Mouse (Mus musculus) embryonic facial prominence, embryonic 14.5 days (tissue): ENCODE measurements around the gene Ces1e. TPM values are rescaled to one million over a fixed set of nuclear protein-coding genes. Genes with fewer than 3 reads are reported as not detected.
"Not testable (repeated sequence)": the region's sequence is repeated elsewhere in the genome, so short reads cannot be mapped to it uniquely, and the experiment has no call there.

Experiments
- ATAC-seq: fragments of 200-750 bp; cut with Nextera tagmentation; 2 replicates; pipeline ENCODE4 v1.8.0; 2017; ENCODE audit warnings: low read depth, moderate number of reproducible peaks, moderate TSS enrichment
- DNase-seq: peaks from one replicate; pipeline ENCODE4 v3.0.0-alpha.2; 2015; ENCODE audit warnings: low spot score
- H3K27ac ChIP-seq: fragments of 300-500 bp; sonication (generic); replicated peaks from 2 replicates; pipeline ENCODE4 v1.5.1; 2014; ENCODE audit warnings: low read depth, mild to moderate bottlenecking, low read length, moderate library complexity
- H3K27me3 ChIP-seq: fragments of 300-500 bp; sonication (generic); replicated peaks from 2 replicates; pipeline ENCODE4 v1.6.1; 2014; ENCODE audit warnings: low read length; ENCODE audit not compliant: control insufficient read depth, insufficient read depth
- H3K36me3 ChIP-seq: fragments of 300-500 bp; sonication (generic); 2 replicates; pipeline ENCODE4 v1.6.1; 2014; ENCODE audit warnings: low read length, mixed read lengths; ENCODE audit not compliant: control insufficient read depth, insufficient read depth
- H3K4me1 ChIP-seq: fragments of 300-500 bp; sonication (generic); 2 replicates; pipeline ENCODE4 v1.6.1; 2014; ENCODE audit warnings: antibody characterized with exemption, low read length; ENCODE audit not compliant: control insufficient read depth, insufficient read depth
- H3K4me2 ChIP-seq: fragments of 300-500 bp; sonication (generic); 2 replicates; pipeline ENCODE4 v1.6.1; 2014; ENCODE audit warnings: low read depth, mild to moderate bottlenecking, low read length, moderate library complexity, mixed read lengths
- H3K4me3 ChIP-seq: fragments of 300-500 bp; sonication (generic); 2 replicates; pipeline ENCODE4 v1.5.1; 2014; ENCODE audit warnings: low read depth, mild to moderate bottlenecking, low read length
- H3K9ac ChIP-seq: fragments of 300-500 bp; sonication (generic); 2 replicates; pipeline ENCODE4 v1.6.1; 2014; ENCODE audit warnings: low read depth, mild to moderate bottlenecking, low read length, moderate library complexity, mixed read lengths
- H3K9me3 ChIP-seq: fragments of 300-500 bp; sonication (generic); 2 replicates; pipeline ENCODE4 v1.6.1; 2016; ENCODE audit warnings: low read length; ENCODE audit not compliant: control insufficient read depth
- WGBS: fragments of 180-500 bp; shearing (Covaris S2); extraction: QIAGEN DNeasy Blood & Tissue Kit; methylation state at CpG from one replicate; pipeline ENCODE4 v1.1.7; 2014; 5-methylcytosine and 5-hydroxymethylcytosine counted together
- polyA plus RNA-seq: library from polyadenylated mRNA; unstranded; fragments of >200 nt; fragmentation: Nextera tagmentation; extraction: Ambion mirVana; gene quantifications from 2 replicates; pipeline ENCODE4 v1.2.1, GENCODE M21; 2014

Ces1e gene
- polyA plus RNA-seq, 1 experiment from 2014 or later = 0.17 TPM

DNA sequence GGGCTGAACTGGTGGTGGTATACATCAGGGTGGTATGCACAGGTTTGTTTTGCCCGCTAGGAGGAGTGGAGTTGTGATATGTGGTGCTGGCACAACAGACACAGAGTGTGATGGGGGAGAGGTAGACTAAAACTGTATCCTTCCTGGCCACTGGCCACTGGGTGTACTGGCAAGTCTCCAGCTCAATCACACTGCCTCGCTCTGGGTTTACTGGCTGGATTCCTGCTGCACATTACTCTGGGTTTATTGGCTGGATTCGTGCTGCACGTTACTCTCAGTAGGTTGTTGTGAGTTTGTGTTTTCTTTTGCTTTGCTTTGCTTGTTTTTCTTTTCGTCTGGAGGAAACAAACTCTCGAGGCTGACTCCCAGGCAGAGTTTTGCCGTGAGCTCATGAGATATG lies 30.3 kb downstream of the Ces1e start:
- not testable (repeated sequence) for DNase-seq, H3K4me2 ChIP-seq, H3K4me1 ChIP-seq, H3K27ac ChIP-seq, H3K4me3 ChIP-seq, H3K9me3 ChIP-seq, H3K27me3 ChIP-seq, H3K36me3 ChIP-seq, ATAC-seq, H3K9ac ChIP-seq
- WGBS = 59% methylated on average over 7 of the region's 7 CpGs

DNA sequence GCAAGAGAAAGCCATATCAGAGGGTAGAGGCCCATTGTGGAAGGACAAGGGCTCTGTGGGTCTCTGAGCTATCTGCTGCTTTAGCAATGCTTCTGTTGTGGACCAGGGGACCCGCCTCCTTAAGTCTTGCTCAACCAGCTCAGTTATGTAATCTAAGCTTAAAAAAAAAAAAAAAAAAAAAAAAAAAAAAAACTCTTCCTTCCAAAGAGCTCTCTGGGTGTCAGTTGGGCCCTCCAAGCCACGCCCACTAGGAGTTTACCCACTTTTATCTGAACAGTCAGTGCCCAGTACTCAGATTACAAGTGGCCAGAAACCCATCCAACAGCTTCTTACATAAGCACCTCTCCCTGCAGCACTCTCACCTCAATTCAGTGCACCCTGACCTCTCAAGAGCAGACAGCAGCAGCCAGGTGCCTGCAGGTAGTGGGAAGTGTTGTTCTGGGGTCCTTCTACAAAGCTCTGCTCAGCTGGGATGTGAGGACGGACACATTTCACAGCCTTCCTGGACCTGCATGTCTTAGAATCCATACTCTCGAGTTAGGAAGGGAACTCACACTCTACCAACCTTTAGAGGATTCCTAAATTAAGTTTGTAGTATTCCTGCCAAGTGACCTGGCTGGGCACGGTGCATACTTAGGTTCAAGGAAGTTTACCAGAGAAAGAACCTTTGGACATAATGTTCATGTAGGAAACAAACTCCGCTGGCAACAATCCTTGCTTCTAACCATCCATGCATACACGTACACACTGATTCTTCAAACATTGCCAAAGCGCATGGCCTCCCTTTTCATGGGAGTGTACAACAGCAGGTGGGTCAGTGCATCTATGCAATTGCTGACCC lies 31.5 kb downstream of the Ces1e start, which contains the start of gene Ces1d:
TSS of gene Ces1d (minus strand) at position 154 of the 841 bp plus-strand sequence.
- no peaks in the 10 kb centered on the region for H3K36me3 ChIP-seq
- H3K9ac ChIP-seq = no peak within 1 kb of the TSS
- H3K4me3 ChIP-seq = no peak within 1 kb of the TSS
- H3K27ac ChIP-seq = no peak within 1 kb of the TSS
- peak; percentile 69 for DNase-seq
- ATAC-seq = peak; percentile 68; the same call in 1 of the 2 replicates
- no peaks in the 10 kb centered on the region for H3K4me1 ChIP-seq
- no peaks in the 10 kb centered on the region for H3K9me3 ChIP-seq
- WGBS = 73% methylated on average over 8 of the region's 8 CpGs
- H3K4me2 ChIP-seq = no peak within 1 kb of the TSS
- no peaks in the 10 kb centered on the region for H3K27me3 ChIP-seq

GRCm38 (mm10) chr8:93196436-93196835 lies 33.0 kb downstream of the Ces1e start:
- Histone ChIP-seq H3K4me3 (no peak overlapping the region), H3K9ac (no peak overlapping the region), H3K27me3 (no peaks in the 10 kb centered on the region), H3K36me3 (no peaks in the 10 kb centered on the region), H3K4me1 (no peaks in the 10 kb centered on the region), H3K4me2 (no peak overlapping the region), H3K9me3 (no peaks in the 10 kb centered on the region), H3K27ac (no peak overlapping the region)
- DNase-seq (no peak), ATAC-seq (no peak)
- WGBS = 85% methylated on average over 5 of the region's 5 CpGs

GRCm38 (mm10) chr8:93180581-93181129 lies 48.8 kb downstream of the Ces1e start:
- H3K4me3 ChIP-seq = no peak overlapping the region
- no peak overlapping the region for H3K9ac ChIP-seq
- H3K4me1 ChIP-seq = no peaks in the 10 kb centered on the region
- H3K9me3 ChIP-seq = no peaks in the 10 kb centered on the region
- DNase-seq (peak; percentile 35), ATAC-seq (no peak)
- no peak overlapping the region for H3K27ac ChIP-seq
- 57% methylated on average over 4 of the region's 4 CpGs for whole genome bisulfite sequencing
- H3K36me3 ChIP-seq = no peaks in the 10 kb centered on the region
- H3K27me3 ChIP-seq = no peaks in the 10 kb centered on the region
- no peak overlapping the region for H3K4me2 ChIP-seq

- Histone ChIP-seq H3K27me3 (no peaks in the 10 kb centered on the region), H3K4me3 (no peak overlapping the region), H3K36me3 (no peaks in the 10 kb centered on the region), H3K27ac (no peak overlapping the region), H3K4me1 (no peaks in the 10 kb centered on the region), H3K9me3 (no peaks in the 10 kb centered on the region), H3K9ac (no peak overlapping the region), H3K4me2 (no peak overlapping the region)
- DNase-seq (no peak), ATAC-seq (no peak)
- 37% methylated on average over 1 of the region's 1 CpGs for WGBS
These were observed 52.8 kb downstream of the Ces1e start for GRCm38 (mm10) chr8:93176593-93176992.

DNA sequence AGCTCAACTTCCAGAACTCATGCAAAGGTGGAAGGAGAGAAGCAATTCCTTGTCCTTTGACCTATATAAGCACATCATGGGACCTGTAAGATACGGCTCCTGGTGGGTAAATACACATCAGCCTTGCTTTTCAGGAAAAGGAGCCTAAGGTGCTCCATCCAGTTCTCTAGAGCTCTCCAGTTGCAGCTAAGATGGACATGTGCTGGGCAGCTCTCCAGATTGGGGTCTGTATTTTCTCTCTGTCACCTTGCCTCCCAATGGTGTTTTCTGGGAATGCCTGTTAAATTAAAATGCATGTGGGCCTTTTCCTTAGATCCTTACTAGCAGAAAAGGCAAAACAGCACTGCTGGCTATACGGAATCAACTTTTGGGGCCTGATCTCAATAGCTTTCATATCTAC lies 54.9 kb downstream of the Ces1e start:
- Histone ChIP-seq H3K4me3 (no peak overlapping the region), H3K27me3 (no peaks in the 10 kb centered on the region), H3K9ac (no peak overlapping the region), H3K4me1 (no peaks in the 10 kb centered on the region), H3K9me3 (no peaks in the 10 kb centered on the region), H3K27ac (no peak overlapping the region), H3K4me2 (no peak overlapping the region), H3K36me3 (no peaks in the 10 kb centered on the region)
- ATAC-seq (no peak), DNase-seq (no peak)
- WGBS = 70% methylated on average over 2 of the region's 2 CpGs

DNA sequence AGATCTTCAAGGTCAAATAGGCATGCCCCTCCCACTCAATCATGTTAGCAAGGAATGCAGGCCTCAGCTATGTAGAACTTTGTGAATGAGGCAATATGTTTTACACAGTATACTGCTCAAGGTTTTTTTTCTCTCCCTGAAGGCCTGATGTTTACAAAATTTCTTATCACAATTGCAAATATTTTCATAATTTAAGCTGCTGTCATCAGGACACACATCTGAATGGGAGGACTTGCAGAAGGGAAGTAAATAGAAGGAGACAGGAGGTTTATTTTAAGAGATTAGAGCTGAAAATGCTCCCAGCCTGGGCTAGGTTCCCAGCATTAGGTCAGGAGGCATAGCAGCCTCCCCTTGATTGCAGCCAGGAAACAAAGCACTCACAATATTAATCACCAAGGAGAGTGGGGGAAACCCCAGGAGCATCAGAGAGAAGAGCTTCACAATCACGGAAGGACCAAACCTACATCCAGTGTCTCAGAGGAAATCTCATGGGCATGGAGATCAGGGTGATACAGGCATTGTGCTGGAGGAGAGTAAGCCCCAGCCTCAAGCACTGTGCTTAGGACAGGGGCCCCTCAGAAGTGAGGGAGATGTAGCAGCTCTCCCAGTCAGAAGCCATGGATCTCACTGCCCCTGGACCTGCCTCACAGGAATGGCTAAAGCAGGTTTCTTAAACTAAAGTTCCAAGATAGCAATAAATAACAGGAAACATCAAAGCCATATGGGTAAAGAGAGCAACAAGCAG lies 57.4 kb downstream of the Ces1e start:
- WGBS = 65% methylated on average over 1 of the region's 1 CpGs
- DNase-seq = peak; percentile 12
- no peak overlapping the region for H3K27ac ChIP-seq

GRCm38 (mm10) chr8:93163363-93163762 lies 66.1 kb downstream of the Ces1e start:
- Histone ChIP-seq H3K4me3 (no peak overlapping the region), H3K27me3 (no peaks in the 10 kb centered on the region), H3K9me3 (no peaks in the 10 kb centered on the region), H3K36me3 (no peaks in the 10 kb centered on the region), H3K4me2 (no peak overlapping the region), H3K9ac (no peak overlapping the region), H3K27ac (no peak overlapping the region), H3K4me1 (no peaks in the 10 kb centered on the region)
- DNase-seq (no peak), ATAC-seq (no peak)
- 84% methylated on average over 1 of the region's 1 CpGs for WGBS

More for the DNA sequence above, 57.4 kb downstream of the Ces1e start:
- no peaks in the 10 kb centered on the region for H3K4me1 ChIP-seq
- no peak overlapping the region for H3K4me2 ChIP-seq
- H3K27me3 ChIP-seq = no peaks in the 10 kb centered on the region
- no peaks in the 10 kb centered on the region for H3K36me3 ChIP-seq
- no peaks in the 10 kb centered on the region for H3K9me3 ChIP-seq
- no peak for ATAC-seq
- H3K4me3 ChIP-seq = no peak overlapping the region
- no peak overlapping the region for H3K9ac ChIP-seq
